Mouse (Mus musculus) megakaryocyte, adult 5-6 weeks (primary cell): ENCODE data around the gene 1810010H24Rik. TPM values are rescaled to one million over a fixed set of nuclear protein-coding genes. Genes with fewer than 3 reads are reported as not detected.
"Not testable (repeated sequence)": the region's sequence is repeated elsewhere in the genome, so short reads cannot be mapped to it uniquely, and the experiment has no call there.

Experiments
- ATAC-seq: 2 replicates; pipeline ENCODE4 v1.8.0; 2016; ENCODE audit warnings: mild to moderate bottlenecking, inconsistent platforms; ENCODE audit not compliant: poor library complexity, severe bottlenecking
- total RNA-seq, 2 experiments: library from RNA; stranded (forward) in 1 of 2; stranded (reverse) in 1 of 2; fragments of 153-499, 151-499 nt in 1 of 2; fragments of 221-1000, 200-1000 nt in 1 of 2; gene quantifications; 2 replicates each; pipeline versions ENCODE4 v1.2.3 to v1.2.4; 2015 to 2017

Gene 1810010H24Rik
- total RNA-seq, 2 experiments from 2014 or later, result 0.15 to 0.87 TPM

DNA sequence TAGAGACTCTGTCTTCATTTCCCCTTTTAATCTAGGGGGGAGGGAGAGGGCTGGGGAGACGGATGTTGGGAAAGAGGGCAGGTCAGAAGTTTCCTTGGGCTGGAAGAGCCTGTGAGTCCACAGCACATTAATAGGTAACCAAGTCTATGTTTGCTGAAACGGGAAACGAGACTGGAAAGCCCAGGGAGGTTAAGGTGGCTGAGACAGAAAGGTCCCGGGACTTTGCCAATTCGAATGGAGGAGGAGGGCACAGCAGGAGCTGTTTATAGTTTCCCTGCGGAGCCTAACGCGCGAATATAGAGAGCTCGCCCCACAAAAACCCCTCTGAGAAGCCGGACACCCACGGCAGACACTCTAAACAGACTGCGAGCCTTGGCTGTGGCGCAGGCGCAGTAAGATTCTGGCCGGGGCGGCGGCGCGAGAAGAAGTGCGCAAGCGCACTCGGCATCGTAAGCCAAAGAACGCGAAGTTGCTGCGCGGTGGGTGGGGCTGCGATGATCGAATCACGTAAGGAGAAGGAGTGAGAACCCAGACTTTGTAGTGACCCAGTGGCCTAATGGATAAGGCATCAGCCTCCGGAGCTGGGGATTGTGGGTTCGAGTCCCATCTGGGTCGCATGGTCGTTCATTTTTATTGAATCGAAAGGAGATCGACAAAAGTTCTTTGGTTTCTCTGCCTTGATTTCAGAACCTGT, 13.0 kb upstream of the 1810010H24Rik start:
- peak; percentile 91 for ATAC-seq

GRCm38 (mm10) chr11:107014020-107014585, 11.4 kb upstream of the 1810010H24Rik start:
- no peak for ATAC-seq

DNA sequence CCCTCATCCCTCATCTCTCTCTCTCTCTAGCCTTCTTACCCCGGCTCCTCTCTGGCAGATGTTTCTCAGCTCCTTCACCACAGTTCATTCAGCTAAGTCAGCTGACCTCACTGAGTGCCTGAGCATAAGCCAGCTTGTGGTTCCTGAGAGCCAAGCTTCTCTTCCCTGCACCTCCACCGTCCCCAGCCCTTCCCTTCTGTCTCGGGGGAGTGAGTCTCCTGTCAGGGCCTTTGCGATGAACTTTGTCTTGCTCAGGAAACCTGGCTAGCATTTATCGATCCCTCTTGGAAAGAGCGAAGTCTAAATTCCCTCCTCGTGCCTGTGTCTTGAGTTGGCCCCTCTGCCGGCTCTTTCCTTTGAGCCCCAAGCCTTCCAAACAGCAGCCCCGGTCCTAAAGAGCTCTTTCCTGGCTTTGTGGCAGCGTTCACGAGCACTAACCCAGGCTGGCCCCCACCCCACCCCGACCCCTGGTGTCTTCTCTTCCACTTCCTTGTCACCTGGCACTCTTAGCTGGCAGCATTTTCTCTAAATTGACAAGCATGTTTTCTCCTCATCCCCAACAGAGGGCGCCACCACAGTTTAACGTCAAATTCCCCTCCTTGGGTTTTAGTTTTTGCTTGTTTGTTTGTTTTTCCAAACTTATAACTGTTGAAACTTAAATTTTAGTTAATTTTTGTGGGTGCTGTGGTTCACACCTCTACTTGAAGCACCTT, 10.7 kb upstream of the 1810010H24Rik start:
- no peak for ATAC-seq

- not testable (repeated sequence) for ATAC-seq
Measured at GRCm38 (mm10) chr11:107015535-107016187, 9.8 kb upstream of the 1810010H24Rik start.

- ATAC-seq, result no peak
Measured at GRCm38 (mm10) chr11:107016893-107017292, 8.6 kb upstream of the 1810010H24Rik start.

DNA sequence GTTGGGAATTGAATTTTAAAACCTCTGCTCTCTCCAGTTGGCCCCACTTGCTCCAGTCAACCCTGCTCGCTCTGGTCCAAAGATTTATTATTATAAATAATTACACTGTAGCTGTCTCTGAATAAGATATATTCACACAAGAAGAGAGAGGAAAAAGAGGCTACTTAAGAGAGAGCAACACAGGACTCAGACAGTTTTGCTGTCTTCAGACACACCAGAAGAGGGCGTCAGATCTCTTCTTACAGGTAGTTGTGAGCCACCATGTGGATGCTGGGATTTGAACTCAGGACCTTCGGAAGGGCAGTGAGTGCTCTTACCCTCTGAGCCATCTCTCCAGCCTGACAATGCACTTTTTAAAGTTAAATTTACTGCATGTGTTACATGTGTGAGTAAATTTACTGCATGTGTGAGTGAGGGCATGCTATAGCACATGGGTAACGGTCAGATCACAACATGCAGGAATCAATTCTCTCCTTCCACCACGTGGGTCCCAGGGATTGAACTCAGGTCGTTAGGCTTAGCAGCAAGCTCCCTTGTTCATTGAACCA, 8.1 kb upstream of the 1810010H24Rik start:
- no peak for ATAC-seq

GRCm38 (mm10) chr11:107018606-107019005, 6.9 kb upstream of the 1810010H24Rik start:
- peak; percentile 40; the same call in 1 of the 2 replicates for ATAC-seq

- no peak for ATAC-seq
Measured at GRCm38 (mm10) chr11:107019318-107019717, 6.2 kb upstream of the 1810010H24Rik start.

GRCm38 (mm10) chr11:107019722-107020121, 5.8 kb upstream of the 1810010H24Rik start:
- ATAC-seq, result not testable (repeated sequence)

DNA sequence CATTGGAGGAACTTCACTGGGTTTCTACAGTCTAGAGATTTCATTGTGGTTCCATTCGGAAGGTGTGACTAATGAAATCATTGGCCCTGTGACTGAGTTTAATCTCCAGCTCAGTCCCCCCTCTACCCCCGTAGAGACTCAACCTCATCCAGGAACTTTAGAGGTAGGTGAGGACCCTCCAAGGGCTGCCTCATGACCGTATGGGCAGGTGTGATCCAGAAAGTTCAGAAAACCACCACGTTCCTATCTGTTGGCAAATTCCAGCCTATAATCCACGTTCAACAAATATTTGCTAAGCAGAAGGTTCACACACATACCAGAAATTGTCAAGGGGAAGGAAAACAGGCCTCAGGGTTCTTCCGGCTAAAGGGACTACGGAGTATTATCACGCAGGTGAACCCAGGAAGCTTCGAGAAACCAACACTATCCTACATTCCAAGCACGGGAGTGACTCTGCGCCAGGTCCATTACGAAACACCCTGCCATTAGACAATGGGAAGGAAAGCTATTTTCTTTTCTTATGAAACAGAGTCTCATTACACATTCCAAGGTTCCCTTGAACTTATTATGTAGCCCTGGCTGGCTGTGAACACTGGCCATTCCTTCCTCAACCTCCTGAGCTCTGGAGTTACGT, 3.3 kb upstream of the 1810010H24Rik start:
- no peak for ATAC-seq

DNA sequence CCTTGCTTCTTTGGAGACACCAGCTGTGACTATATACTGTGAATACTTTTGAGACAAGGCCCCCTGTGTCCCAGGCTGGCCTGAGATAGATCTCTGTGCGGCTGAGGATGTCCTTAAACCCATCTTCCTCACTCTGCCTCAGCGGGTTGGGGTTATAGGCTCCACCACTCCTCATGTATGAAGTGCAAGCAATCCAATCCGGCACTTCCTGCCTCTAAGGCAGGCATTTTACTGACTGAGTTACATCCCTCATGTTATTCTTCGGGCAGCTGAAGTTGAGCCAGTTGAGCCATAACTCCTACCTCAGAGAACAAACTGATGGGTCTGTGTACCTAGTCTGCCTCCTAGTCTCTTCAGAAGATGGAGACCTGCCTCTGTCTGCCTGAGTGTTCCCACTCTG, 1.1 kb upstream of the 1810010H24Rik start:
- ATAC-seq, result no peak

GRCm38 (mm10) chr11:107026554-107027430, 1.3 kb downstream of the 1810010H24Rik start:
- no peak for ATAC-seq

- ATAC-seq, result peak; percentile 80
Measured at GRCm38 (mm10) chr11:107027431-107028274, 2.2 kb downstream of the 1810010H24Rik start.

- peak; percentile 13; the same call in 1 of the 2 replicates for ATAC-seq
Measured at GRCm38 (mm10) chr11:107028275-107028618, 2.8 kb downstream of the 1810010H24Rik start.

DNA sequence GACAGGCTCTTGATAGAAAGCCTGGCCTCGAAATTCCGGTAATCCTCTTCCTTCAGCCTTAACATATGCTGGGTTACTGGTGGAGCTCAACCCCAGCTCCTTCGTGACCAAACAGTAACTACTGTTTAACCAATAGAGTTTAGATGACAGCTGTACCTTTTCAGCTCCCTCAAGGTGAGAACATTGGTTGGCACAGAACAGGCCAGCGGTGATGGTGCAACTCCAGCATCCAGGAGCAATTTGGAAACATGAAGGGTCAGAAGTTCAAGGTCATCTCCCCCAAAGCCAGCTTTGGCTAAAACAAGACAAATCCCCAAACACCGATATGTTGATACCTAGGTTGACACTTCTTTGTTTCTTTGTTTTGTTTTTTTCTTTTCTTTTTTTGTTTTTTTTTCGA, 3.3 kb downstream of the 1810010H24Rik start:
- ATAC-seq, result no peak

GRCm38 (mm10) chr11:107029536-107029935, 4.1 kb downstream of the 1810010H24Rik start:
- no peak for ATAC-seq

- no peak for ATAC-seq
Measured at GRCm38 (mm10) chr11:107031635-107032034, 6.2 kb downstream of the 1810010H24Rik start.

GRCm38 (mm10) chr11:107034085-107034810, 8.8 kb downstream of the 1810010H24Rik start:
- no peak for ATAC-seq
